Mouse (Mus musculus) brown adipose tissue, adult 24 weeks (tissue): ENCODE results near the gene Gamt. TPM values are rescaled to one million over a fixed set of nuclear protein-coding genes. Genes with fewer than 3 reads are reported as not detected.

Experiments used
- H3K27ac ChIP-seq: fragments of 200-500 bp; replicated peaks from 2 replicates; pipeline ENCODE4 v1.5.1; 2012; ENCODE audit warnings: low read depth, mild to moderate bottlenecking, low read length
- H3K4me1 ChIP-seq: fragments of 200-500 bp; 2 replicates; pipeline ENCODE4 v1.6.1; 2012; ENCODE audit warnings: low read length, mixed read lengths; ENCODE audit not compliant: control insufficient read depth, insufficient read depth, insufficient read length
- H3K4me3 ChIP-seq: fragments of 200-500 bp; 2 replicates; pipeline ENCODE4 v1.5.1; 2012; ENCODE audit warnings: low read depth, mild to moderate bottlenecking, low read length, moderate library complexity; ENCODE audit not compliant: insufficient read depth
- polyA plus RNA-seq: library from polyadenylated mRNA; stranded (reverse); fragments of >200 nt; gene quantifications from 2 replicates; pipeline ENCODE4 v1.2.4, GENCODE M21; 2012; ENCODE audit not compliant: missing spikeins, insufficient read depth, insufficient read length

The Gamt gene
- 10.5 and 17.8 TPM in 2 replicates for polyA plus RNA-seq

- H3K4me3 ChIP-seq: peak within 1 kb of the TSS; percentile 73
- H3K4me1 ChIP-seq: peaks cover 12% of the 10 kb centered on the region
- H3K27ac ChIP-seq: peak within 1 kb of the TSS; percentile 99
Measured at GRCm38 (mm10) chr10:80260642-80261584, at the start of gene Gamt, which contains the start of gene Dazap1. Gene Gamt (minus strand): TSS chr10:80261012. Gene Dazap1 (plus strand): TSS chr10:80261486.

GRCm38 (mm10) chr10:80304862-80305261, 44.0 kb upstream of the Gamt start:
- Histone ChIP-seq H3K4me3 (no peak overlapping the region), H3K27ac (no peak overlapping the region), H3K4me1 (peaks cover 7% of the 10 kb centered on the region; the same call in 1 of the 2 replicates)

- Histone ChIP-seq H3K4me3 (no peak overlapping the region), H3K4me1 (peaks cover 7% of the 10 kb centered on the region; the same call in 1 of the 2 replicates), H3K27ac (no peak overlapping the region)
Measured at GRCm38 (mm10) chr10:80304458-80304857, 43.6 kb upstream of the Gamt start.

GRCm38 (mm10) chr10:80302471-80302881, 41.7 kb upstream of the Gamt start:
- Histone ChIP-seq H3K27ac (0 out of 2 replicates have a peak overlapping the region, but pooled peaks have one; percentile 7), H3K4me1 (peaks cover 7% of the 10 kb centered on the region; the same call in 1 of the 2 replicates), H3K4me3 (peak overlapping the region; percentile 8; the same call in 1 of the 2 replicates)

- H3K4me3 ChIP-seq: peak overlapping the region; percentile 32
- peaks cover 7% of the 10 kb centered on the region; the same call in 1 of the 2 replicates for H3K4me1 ChIP-seq
- H3K27ac ChIP-seq: peak overlapping the region; percentile 33
Measured at GRCm38 (mm10) chr10:80302082-80302355, 41.2 kb upstream of the Gamt start.

GRCm38 (mm10) chr10:80301256-80302081, 40.7 kb upstream of the Gamt start:
- 0 out of 2 replicates have a peak overlapping the region, but pooled peaks have one; percentile 46 for H3K27ac ChIP-seq
- no peak overlapping the region for H3K4me3 ChIP-seq
- peaks cover 7% of the 10 kb centered on the region; the same call in 1 of the 2 replicates for H3K4me1 ChIP-seq

GRCm38 (mm10) chr10:80300672-80301181, 39.9 kb upstream of the Gamt start:
- Histone ChIP-seq H3K27ac (no peak overlapping the region), H3K4me3 (no peak overlapping the region), H3K4me1 (peaks cover 7% of the 10 kb centered on the region; the same call in 1 of the 2 replicates)

GRCm38 (mm10) chr10:80299824-80300223, 39.0 kb upstream of the Gamt start:
- no peak overlapping the region for H3K4me3 ChIP-seq
- H3K27ac ChIP-seq: no peak overlapping the region
- peaks cover 5% of the 10 kb centered on the region; the same call in 1 of the 2 replicates for H3K4me1 ChIP-seq

- H3K27ac ChIP-seq: no peak overlapping the region
- H3K4me3 ChIP-seq: peak overlapping the region; percentile 22
- H3K4me1 ChIP-seq: peaks cover 5% of the 10 kb centered on the region; the same call in 1 of the 2 replicates
Measured at GRCm38 (mm10) chr10:80299301-80299700, 38.5 kb upstream of the Gamt start.

- H3K27ac ChIP-seq: no peak overlapping the region
- H3K4me1 ChIP-seq: peaks cover 5% of the 10 kb centered on the region; the same call in 1 of the 2 replicates
- peak overlapping the region; percentile 22 for H3K4me3 ChIP-seq
Measured at GRCm38 (mm10) chr10:80298571-80299281, 37.9 kb upstream of the Gamt start.

- H3K27ac ChIP-seq: no peak overlapping the region
- no peak overlapping the region for H3K4me3 ChIP-seq
Measured at GRCm38 (mm10) chr10:80297526-80298133, 36.8 kb upstream of the Gamt start.

GRCm38 (mm10) chr10:80296824-80297223, 36.0 kb upstream of the Gamt start:
- H3K4me1 ChIP-seq: peaks cover 2% of the 10 kb centered on the region; the same call in 1 of the 2 replicates
- H3K4me3 ChIP-seq: no peak overlapping the region
- no peak overlapping the region for H3K27ac ChIP-seq

More at GRCm38 (mm10) chr10:80297526-80298133, 36.8 kb upstream of the Gamt start:
- H3K4me1 ChIP-seq: peaks cover 5% of the 10 kb centered on the region; the same call in 1 of the 2 replicates

GRCm38 (mm10) chr10:80295618-80296425, 35.0 kb upstream of the Gamt start, which contains the start of gene Apc2:
Gene Apc2 (plus strand): TSS chr10:80295977.
- Histone ChIP-seq H3K27ac (no peak within 1 kb of the TSS), H3K4me1 (no peaks in the 10 kb centered on the region; the same call in 1 of the 2 replicates), H3K4me3 (peak within 1 kb of the TSS; percentile 55)
